Mouse (Mus musculus) C2C12 (cell line): Measurements from ENCODE around the gene Esyt2. TPM values are rescaled to one million over a fixed set of nuclear protein-coding genes. Genes with fewer than 3 reads are reported as not detected.

Experiments
- H3K27me3 ChIP-seq: one replicate; pipeline ENCODE4 v1.6.1; 2011; ENCODE audit not compliant: control insufficient read depth, insufficient read depth, insufficient read length
- H3K36me3 ChIP-seq: one replicate; pipeline ENCODE4 v1.6.1; 2011; ENCODE audit not compliant: control insufficient read depth, insufficient read depth
- H3K4me3 ChIP-seq: one replicate; pipeline ENCODE4 v1.5.1; 2011; ENCODE audit warnings: mild to moderate bottlenecking, control low read depth; ENCODE audit not compliant: poor library complexity, insufficient read depth, severe bottlenecking
- H3K79me2 ChIP-seq: one replicate; pipeline ENCODE4 v1.6.1; 2011; ENCODE audit not compliant: control insufficient read depth, insufficient read depth
- H3K79me3 ChIP-seq: one replicate; pipeline ENCODE4 v1.6.1; 2011; ENCODE audit warnings: low read depth, control low read depth
- H3ac ChIP-seq: one replicate; pipeline ENCODE3; 2011; ENCODE audit warnings: low read depth; ENCODE audit not compliant: control insufficient read depth, insufficient read length
- CEBPB ChIP-seq: IDR thresholded peaks from one replicate; pipeline ENCODE4 v1.6.1; 2011; ENCODE audit warnings: low read depth, mild to moderate bottlenecking, control low read depth, moderate library complexity
- CTCF ChIP-seq: IDR thresholded peaks from one replicate; pipeline ENCODE4 v1.5.1; 2011; ENCODE audit not compliant: control insufficient read depth, insufficient read depth, insufficient read length
- FOSL1 ChIP-seq: IDR thresholded peaks from one replicate; pipeline ENCODE4 v1.8.0; 2011; ENCODE audit warnings: mild to moderate bottlenecking, low read length; ENCODE audit not compliant: poor library complexity, insufficient read depth, severe bottlenecking
- MAX ChIP-seq: IDR thresholded peaks from one replicate; pipeline ENCODE4 v1.6.1; 2011; ENCODE audit warnings: mild to moderate bottlenecking, control low read depth
- MYOD1 ChIP-seq: IDR thresholded peaks from one replicate; pipeline ENCODE4 v1.6.1; 2011; ENCODE audit warnings: low read depth; ENCODE audit not compliant: control insufficient read depth, insufficient read length
- MYOG ChIP-seq: IDR thresholded peaks from one replicate; pipeline ENCODE4 v1.6.1; 2011; ENCODE audit not compliant: control insufficient read depth, insufficient read length; ENCODE audit errors: extremely low read depth
- USF1 ChIP-seq: IDR thresholded peaks from one replicate; pipeline ENCODE4 v1.6.1; 2011; ENCODE audit warnings: low read depth, mild to moderate bottlenecking, control low read depth, moderate library complexity
- microRNA-seq: library from miRNA; unstranded; fragments of <30 nt; microRNA quantifications from one replicate; pipeline ENCODE4, GENCODE M21; 2019; ENCODE audit warnings: borderline microRNAs expressed
- polyA plus RNA-seq: library from polyadenylated mRNA; unstranded; fragments of >200 nt; fragmentation: generic; extraction: Trizol; gene quantifications from one replicate; pipeline ENCODE4 v1.2.1, GENCODE M21; 2012; ENCODE audit warnings: missing spikeins

Esyt2 gene
- polyA plus RNA-seq, 1 experiment = 19.3 TPM

DNA sequence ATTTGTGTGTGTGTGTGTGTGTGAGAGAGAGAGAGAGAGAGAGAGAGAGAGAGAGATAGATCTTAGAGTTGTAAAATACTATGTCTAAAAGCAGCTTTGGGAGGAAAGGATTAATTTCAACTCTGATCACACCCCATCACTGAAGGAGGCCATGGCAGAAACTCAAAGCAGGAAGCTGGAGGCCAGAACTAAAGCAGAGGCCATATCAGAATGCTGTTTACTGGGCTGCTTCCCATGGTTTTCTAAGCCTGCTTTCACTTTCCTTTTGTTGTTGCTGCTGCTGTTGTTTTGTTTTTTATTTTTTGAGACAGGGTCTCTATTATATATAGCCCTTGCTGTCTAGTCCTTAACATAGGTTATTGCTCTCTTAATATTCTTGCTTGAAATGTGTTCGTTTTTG is 135.5 kb downstream of the Esyt2 start:
- Histone ChIP-seq H3ac (no peak overlapping the region), H3K36me3 (peaks cover 70% of the 10 kb centered on the region), H3K27me3 (no peaks in the 10 kb centered on the region), H3K79me3 (peaks cover 2% of the 10 kb centered on the region), H3K79me2 (no peaks in the 10 kb centered on the region), H3K4me3 (no peak overlapping the region)
- TF ChIP-seq MAX = no peak
- no peak for TF ChIP-seq CTCF

DNA sequence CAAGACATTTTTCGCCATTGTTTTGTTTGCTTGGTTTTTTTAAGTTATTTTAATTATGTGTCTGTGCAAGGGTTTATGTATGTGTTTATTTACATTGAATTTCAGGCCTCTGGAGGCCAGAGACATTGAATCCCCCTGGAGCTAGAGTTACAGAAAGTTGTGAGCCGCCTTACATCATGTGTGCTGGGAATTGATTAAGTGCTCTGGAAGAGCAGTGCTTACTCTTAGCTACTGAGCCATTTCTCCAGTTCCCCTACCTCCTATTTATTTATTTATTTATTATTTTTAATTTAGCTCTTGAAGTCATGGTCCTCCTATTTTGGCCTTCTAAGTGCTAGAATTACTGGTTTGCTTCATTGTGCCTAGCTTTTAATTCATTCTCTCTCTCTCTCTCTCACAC is 140.7 kb downstream of the Esyt2 start:
- Histone ChIP-seq H3K36me3 (peaks cover 74% of the 10 kb centered on the region), H3K27me3 (no peaks in the 10 kb centered on the region)

DNA sequence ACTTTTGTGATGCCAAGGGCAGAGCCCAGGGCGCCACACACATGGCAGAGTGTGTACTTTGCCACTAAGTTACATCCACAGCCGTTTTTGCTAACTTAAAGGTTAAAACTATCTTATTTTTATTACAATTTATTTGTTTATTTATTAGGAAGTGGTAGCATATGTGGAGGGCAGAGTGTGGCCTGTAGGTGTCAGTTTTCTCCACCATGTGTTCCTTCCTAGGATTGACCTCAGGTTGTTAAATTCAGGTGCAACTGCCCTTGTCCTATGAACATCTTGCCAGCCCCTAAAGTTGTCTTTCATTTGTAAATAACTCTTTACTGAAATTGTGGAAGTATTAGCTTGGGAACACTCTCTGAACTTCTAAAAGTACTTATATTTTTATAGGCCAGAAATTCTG is 144.4 kb downstream of the Esyt2 start:
- H3K36me3 ChIP-seq = peaks cover 80% of the 10 kb centered on the region

More for the DNA sequence above, 140.7 kb downstream of the Esyt2 start:
- TF ChIP-seq FOSL1 = no peak
- peaks cover 2% of the 10 kb centered on the region for H3K79me3 ChIP-seq
- H3K4me3 ChIP-seq = no peak overlapping the region
- no peak overlapping the region for H3ac ChIP-seq
- no peaks in the 10 kb centered on the region for H3K79me2 ChIP-seq

DNA sequence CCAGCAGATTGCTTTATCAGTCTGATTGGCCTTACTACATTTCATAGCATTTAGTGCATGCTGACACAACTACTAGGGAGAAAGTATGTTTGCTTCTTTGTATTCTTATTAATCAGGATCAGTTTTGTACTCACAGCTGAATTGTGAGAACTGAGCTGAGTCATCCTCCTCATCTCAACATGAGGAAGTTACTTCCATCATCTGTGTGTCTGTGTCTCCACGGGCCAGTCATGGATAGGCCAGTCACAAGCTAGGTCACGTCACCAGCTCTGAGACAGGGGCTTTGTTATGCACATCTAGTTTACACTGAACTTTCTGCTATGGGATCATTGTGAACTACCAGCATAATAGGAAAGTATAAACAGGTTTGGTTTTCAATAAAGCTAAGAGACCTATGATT is 152.7 kb downstream of the Esyt2 start:
- peaks cover 63% of the 10 kb centered on the region for H3K36me3 ChIP-seq
- no peak overlapping the region for H3ac ChIP-seq
- H3K79me2 ChIP-seq = no peaks in the 10 kb centered on the region
- H3K4me3 ChIP-seq = no peak overlapping the region
- TF ChIP-seq MAX = no peak
- TF ChIP-seq MYOD1 = no peak
- no peak for TF ChIP-seq USF1
- no peaks in the 10 kb centered on the region for H3K79me3 ChIP-seq
- no peaks in the 10 kb centered on the region for H3K27me3 ChIP-seq

More for the DNA sequence above, 144.4 kb downstream of the Esyt2 start:
- Histone ChIP-seq H3K79me3 (peaks cover 2% of the 10 kb centered on the region), H3ac (no peak overlapping the region), H3K4me3 (no peak overlapping the region), H3K27me3 (no peaks in the 10 kb centered on the region), H3K79me2 (no peaks in the 10 kb centered on the region)
- no peak for TF ChIP-seq USF1
- no peak for TF ChIP-seq MYOG
- TF ChIP-seq MAX = no peak
- TF ChIP-seq MYOD1 = no peak
- no peak for TF ChIP-seq FOSL1
- TF ChIP-seq CTCF = no peak
- no peak for TF ChIP-seq CEBPB

DNA sequence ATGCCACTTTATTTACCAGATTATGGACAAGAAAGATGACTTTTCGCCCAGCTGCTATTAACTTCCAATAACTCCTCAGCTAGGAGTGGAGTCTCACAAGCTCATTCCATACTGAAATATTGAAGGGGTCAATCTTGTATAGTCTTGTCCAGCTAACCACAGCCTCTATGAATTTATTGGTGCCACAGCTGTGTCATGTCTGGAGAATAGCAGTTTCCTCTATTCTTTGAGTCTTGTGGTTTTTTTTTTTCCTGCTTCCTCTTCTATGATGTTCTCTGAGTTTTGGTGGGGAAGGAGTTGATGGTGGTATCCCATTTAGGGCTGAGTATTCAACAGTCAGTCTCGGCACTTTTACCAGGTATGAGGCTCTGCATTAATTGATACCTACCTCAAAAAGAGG is 154.2 kb downstream of the Esyt2 start:
- Histone ChIP-seq H3K4me3 (no peak overlapping the region), H3ac (no peak overlapping the region), H3K36me3 (peaks cover 67% of the 10 kb centered on the region), H3K79me3 (no peaks in the 10 kb centered on the region), H3K79me2 (no peaks in the 10 kb centered on the region), H3K27me3 (no peaks in the 10 kb centered on the region)
- TF ChIP-seq CEBPB (no peak), FOSL1 (no peak), USF1 (no peak), MYOD1 (no peak), MYOG (no peak), MAX (no peak), CTCF (no peak)

DNA sequence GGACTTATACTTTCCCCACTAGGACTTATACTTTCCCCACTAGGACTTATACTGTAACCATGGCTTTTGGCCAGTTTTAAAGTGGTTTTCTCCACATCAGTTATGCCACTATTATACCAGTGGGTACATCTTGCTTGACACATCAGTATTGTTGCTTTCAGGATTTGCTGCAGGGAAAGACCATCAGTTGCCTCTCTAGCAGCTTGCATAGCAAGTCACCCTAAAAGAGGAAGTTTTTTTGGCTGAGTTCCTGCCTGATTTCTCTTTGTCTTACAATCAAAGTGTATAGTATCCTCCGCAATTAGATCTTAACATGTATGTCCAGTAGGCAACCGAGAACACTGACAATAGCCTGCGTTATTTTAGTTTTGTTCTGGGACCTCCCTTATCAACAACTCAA is 155.1 kb downstream of the Esyt2 start:
- Histone ChIP-seq H3K79me3 (no peaks in the 10 kb centered on the region), H3K36me3 (peaks cover 72% of the 10 kb centered on the region), H3K4me3 (no peak overlapping the region), H3ac (no peak overlapping the region), H3K79me2 (no peaks in the 10 kb centered on the region), H3K27me3 (no peaks in the 10 kb centered on the region)
- TF ChIP-seq CTCF (no peak), MYOG (no peak), USF1 (no peak), FOSL1 (no peak), MYOD1 (no peak), MAX (no peak), CEBPB (no peak)

DNA sequence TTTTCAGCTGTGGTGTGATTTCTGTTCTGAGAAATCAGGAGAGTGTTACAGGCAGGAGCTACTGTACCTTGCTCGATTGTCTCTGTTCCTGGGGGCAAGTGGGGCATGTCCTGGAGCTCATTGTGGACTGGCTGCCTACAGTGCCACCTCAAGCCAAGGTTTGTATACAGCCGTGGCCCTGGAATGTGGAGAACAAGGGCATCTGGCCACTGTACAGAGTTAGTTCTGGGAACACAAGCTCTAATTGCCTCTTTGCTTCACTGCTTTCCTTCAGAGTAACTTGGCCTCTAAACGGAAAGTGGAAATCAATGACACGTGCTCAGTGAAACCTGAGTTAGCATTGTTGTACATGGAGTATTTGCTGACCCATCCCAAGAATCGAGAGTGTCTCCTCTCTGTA is 157.6 kb downstream of the Esyt2 start:
- no peaks in the 10 kb centered on the region for H3K79me2 ChIP-seq
- H3ac ChIP-seq = no peak overlapping the region
- TF ChIP-seq MYOG (no peak), MAX (no peak), CTCF (no peak)
- H3K27me3 ChIP-seq = no peaks in the 10 kb centered on the region
- no peaks in the 10 kb centered on the region for H3K79me3 ChIP-seq
- no peak overlapping the region for H3K4me3 ChIP-seq
- H3K36me3 ChIP-seq = peaks cover 76% of the 10 kb centered on the region

Small RNA genes lying within 50 kb of the gene (microRNA-seq; reads per million reads assigned to microRNA genes)
- gene Gm23190 = not detected

Other genes starting within 250 kb of the Esyt2 start
- gene Zfp386, start 233.5 kb upstream of the Esyt2 start, polyA plus RNA-seq = 6.6 TPM
- 0.11 TPM for gene Vipr2, start 203.5 kb upstream of the Esyt2 start, polyA plus RNA-seq
- 4.4 TPM for gene Wdr60, start 18.2 kb upstream of the Esyt2 start, polyA plus RNA-seq
- not detected for gene Gm11027, start 5.8 kb upstream of the Esyt2 start, polyA plus RNA-seq
- 14.3 TPM for gene Ncapg2, start 124.2 kb downstream of the Esyt2 start, polyA plus RNA-seq
- 0.41 TPM for gene Ptprn2, start 204.5 kb downstream of the Esyt2 start, polyA plus RNA-seq